Mouse (Mus musculus): ENCODE measurements around the gene Lipk. TPM values are rescaled to one million over a fixed set of nuclear protein-coding genes. Genes with fewer than 3 reads are reported as not detected.

Lipk gene
- not detected for total RNA-seq (2023)

GRCm38 (mm10) chr19:34008002-34008401 lies at the start of gene Lipk:
Gene Lipk (plus strand): TSS chr19:34008290.

GRCm38 (mm10) chr19:33960887-33961286 lies 47.2 kb upstream of the Lipk start, which contains the start of gene Lipf:
Gene Lipf (plus strand): TSS chr19:33961187.

GRCm38 (mm10) chr19:34066779-34067472 lies 58.8 kb downstream of the Lipk start, which contains the start of gene Lipn:
Gene Lipn (plus strand): TSS chr19:34067358.

Other genes starting within 250 kb of the Lipk start
- 6.7 TPM for gene Lipo3, start 246.3 kb upstream of the Lipk start, total RNA-seq (2023)
- not detected for gene Lipo1, start 220.8 kb upstream of the Lipk start, total RNA-seq (2023)
- not detected for gene Lipf, start 47.1 kb upstream of the Lipk start, total RNA-seq (2023)
- gene Lipn, start 59.1 kb downstream of the Lipk start, total RNA-seq (2023): not detected
- gene Lipm, start 92.6 kb downstream of the Lipk start, total RNA-seq (2023): not detected
- gene Ankrd22, start 157.8 kb downstream of the Lipk start, total RNA-seq (2023): not detected
- 63.8 TPM for gene Stambpl1, start 183.9 kb downstream of the Lipk start, total RNA-seq (2023)
- 0.26 TPM for gene Acta2, start 247.3 kb downstream of the Lipk start, total RNA-seq (2023)